Mouse (Mus musculus): ENCODE measurements at regions not wholly inside any gene's neighbourhood (a gene's known extent, or its start where the extent isn't known, plus 50 kb on each side); places are given as distances from the start of the nearest gene placed in this dataset.

DNA sequence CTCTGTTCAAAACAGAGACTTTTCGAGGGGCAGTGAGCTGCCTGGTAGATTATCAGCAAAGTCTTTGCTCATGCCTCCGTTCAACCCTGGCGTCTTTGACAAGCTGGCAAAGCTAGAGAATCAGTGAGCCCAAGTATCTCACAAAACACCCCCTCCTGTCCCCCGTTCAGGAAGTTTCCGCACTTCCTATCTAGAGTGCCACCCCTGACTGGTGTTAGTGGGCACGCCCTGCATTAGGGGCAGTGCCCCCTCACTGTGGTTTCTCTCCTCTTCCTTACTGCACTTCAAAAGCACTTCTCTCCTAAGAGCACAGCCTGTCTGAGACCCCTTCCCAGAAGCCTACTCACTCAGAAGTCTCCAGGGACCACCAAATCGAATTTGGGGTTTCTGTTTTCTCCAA lies 497.0 kb downstream of the Ccdc171 start:
- WGBS: 87% methylated on average over 7 of the region's 7 CpGs
- Histone ChIP-seq H3K27ac (ENCODE audit: low read length) (no peak overlapping the region), H3K4me2 (ENCODE audit: low read length) (no peak overlapping the region), H3K36me3 (ENCODE audit: control insufficient read depth, insufficient read depth) (no peaks in the 10 kb centered on the region), H3K4me1 (replicated peaks; ENCODE audit: control insufficient read depth, insufficient read depth, low read length) (no peaks in the 10 kb centered on the region), H3K9ac (replicated peaks; ENCODE audit: low read depth, low read length) (no peak overlapping the region), H3K4me3 (replicated peaks; ENCODE audit: low read length) (no peak overlapping the region), H3K27me3 (replicated peaks; ENCODE audit: control insufficient read depth, insufficient read depth, low read length) (no peaks in the 10 kb centered on the region), H3K9me3 (ENCODE audit: control insufficient read depth, low read length) (no peaks in the 10 kb centered on the region)
- no peak for ATAC-seq

GRCm38 (mm10) chr4:84026144-84026543 lies 500.8 kb downstream of the Ccdc171 start:
- 0 out of 2 replicates have a peak, but pooled peaks cover 2% of the 10 kb centered on the region for H3K4me1 ChIP-seq (replicated peaks; ENCODE audit: control insufficient read depth, insufficient read depth, low read length)
- H3K36me3 ChIP-seq (ENCODE audit: control insufficient read depth, insufficient read depth): no peaks in the 10 kb centered on the region
- H3K4me3 ChIP-seq (replicated peaks; ENCODE audit: low read length): no peak overlapping the region
- no peak for ATAC-seq
- 48% methylated on average over 8 of the region's 8 CpGs for WGBS
- no peak overlapping the region for H3K27ac ChIP-seq (ENCODE audit: low read length)
- no peak overlapping the region for H3K9ac ChIP-seq (replicated peaks; ENCODE audit: low read depth, low read length)
- H3K4me2 ChIP-seq (ENCODE audit: low read length): no peak overlapping the region
- H3K27me3 ChIP-seq (replicated peaks; ENCODE audit: control insufficient read depth, insufficient read depth, low read length): no peaks in the 10 kb centered on the region
- H3K9me3 ChIP-seq (ENCODE audit: control insufficient read depth, low read length): no peaks in the 10 kb centered on the region

DNA sequence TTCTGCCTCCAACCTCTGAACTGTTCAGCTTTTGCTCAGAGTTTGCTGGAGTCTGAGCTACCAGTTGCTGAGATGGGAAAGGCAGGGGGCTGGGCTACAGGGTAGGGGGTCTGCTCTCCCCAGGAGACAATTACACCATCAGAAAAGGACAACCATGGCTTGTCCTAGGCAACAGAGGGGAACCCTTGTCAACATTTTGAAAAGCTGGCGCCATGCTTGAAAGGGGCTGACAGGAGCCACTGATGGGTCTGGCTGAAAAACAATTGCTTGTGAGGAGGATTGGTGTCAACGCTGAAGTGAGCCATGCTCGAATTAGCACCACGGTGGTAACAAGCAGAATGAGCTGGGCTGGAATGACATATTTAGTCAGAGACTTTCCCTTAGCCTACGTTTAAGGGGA lies 502.8 kb downstream of the Ccdc171 start:
- peak; percentile 70 for ATAC-seq
- Histone ChIP-seq H3K36me3 (ENCODE audit: control insufficient read depth, insufficient read depth) (no peaks in the 10 kb centered on the region), H3K4me1 (replicated peaks; ENCODE audit: control insufficient read depth, insufficient read depth, low read length) (peaks cover 7% of the 10 kb centered on the region), H3K4me3 (replicated peaks; ENCODE audit: low read length) (no peak overlapping the region), H3K27me3 (replicated peaks; ENCODE audit: control insufficient read depth, insufficient read depth, low read length) (no peaks in the 10 kb centered on the region), H3K9ac (replicated peaks; ENCODE audit: low read depth, low read length) (no peak overlapping the region), H3K27ac (ENCODE audit: low read length) (no peak overlapping the region), H3K4me2 (ENCODE audit: low read length) (no peak overlapping the region), H3K9me3 (ENCODE audit: control insufficient read depth, low read length) (no peaks in the 10 kb centered on the region)
- WGBS: 5% methylated on average over 5 of the region's 5 CpGs

GRCm38 (mm10) chr4:84030916-84031315 lies 505.6 kb downstream of the Ccdc171 start:
- Histone ChIP-seq H3K4me1 (replicated peaks; ENCODE audit: control insufficient read depth, insufficient read depth, low read length) (peaks cover 7% of the 10 kb centered on the region), H3K9me3 (ENCODE audit: control insufficient read depth, low read length) (no peaks in the 10 kb centered on the region), H3K4me2 (ENCODE audit: low read length) (no peak overlapping the region), H3K27me3 (replicated peaks; ENCODE audit: control insufficient read depth, insufficient read depth, low read length) (no peaks in the 10 kb centered on the region), H3K36me3 (ENCODE audit: control insufficient read depth, insufficient read depth) (no peaks in the 10 kb centered on the region), H3K27ac (ENCODE audit: low read length) (no peak overlapping the region), H3K9ac (replicated peaks; ENCODE audit: low read depth, low read length) (no peak overlapping the region), H3K4me3 (replicated peaks; ENCODE audit: low read length) (no peak overlapping the region)
- no peak for ATAC-seq
- 86% methylated on average over 5 of the region's 5 CpGs for WGBS

- Histone ChIP-seq H3K4me3 (replicated peaks; ENCODE audit: low read length) (0 out of 2 replicates have a peak overlapping the region, but pooled peaks have one; percentile 9), H3K4me1 (replicated peaks; ENCODE audit: control insufficient read depth, insufficient read depth, low read length) (peaks cover 7% of the 10 kb centered on the region), H3K9ac (replicated peaks; ENCODE audit: low read depth, low read length) (peak overlapping the region; percentile 30; the same call in 1 of the 2 replicates), H3K27ac (ENCODE audit: low read length) (no peak overlapping the region), H3K4me2 (ENCODE audit: low read length) (peak overlapping the region; percentile 41), H3K9me3 (ENCODE audit: control insufficient read depth, low read length) (no peaks in the 10 kb centered on the region), H3K36me3 (ENCODE audit: control insufficient read depth, insufficient read depth) (no peaks in the 10 kb centered on the region), H3K27me3 (replicated peaks; ENCODE audit: control insufficient read depth, insufficient read depth, low read length) (no peaks in the 10 kb centered on the region)
- 6% methylated on average over 10 of the region's 10 CpGs for WGBS
- ATAC-seq: peak; percentile 87
These were observed 507.2 kb downstream of the Ccdc171 start for GRCm38 (mm10) chr4:84032505-84032904.

DNA sequence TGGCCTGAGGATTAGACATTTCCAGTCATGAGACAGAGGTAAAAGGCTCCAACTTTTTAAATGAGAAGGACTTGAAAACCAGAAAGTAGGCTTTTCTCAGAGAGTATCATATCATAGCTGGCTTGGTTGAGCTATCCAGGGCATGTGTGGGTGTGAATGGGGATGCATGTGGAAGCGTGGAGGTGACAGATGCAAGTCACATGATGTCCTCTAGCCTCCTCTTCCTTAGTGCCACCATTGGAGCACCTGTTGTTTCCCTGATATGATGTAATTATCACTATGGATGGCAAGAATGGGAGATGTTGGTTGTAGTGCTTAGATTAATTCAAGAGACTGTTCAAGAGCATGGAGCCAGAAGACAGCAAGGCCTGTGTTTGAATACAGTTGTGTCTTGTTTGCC lies 510.0 kb downstream of the Ccdc171 start:
- Histone ChIP-seq H3K4me1 (replicated peaks; ENCODE audit: control insufficient read depth, insufficient read depth, low read length) (peaks cover 5% of the 10 kb centered on the region), H3K36me3 (ENCODE audit: control insufficient read depth, insufficient read depth) (no peaks in the 10 kb centered on the region), H3K9ac (replicated peaks; ENCODE audit: low read depth, low read length) (no peak overlapping the region), H3K27ac (ENCODE audit: low read length) (no peak overlapping the region), H3K4me3 (replicated peaks; ENCODE audit: low read length) (no peak overlapping the region), H3K4me2 (ENCODE audit: low read length) (no peak overlapping the region), H3K27me3 (replicated peaks; ENCODE audit: control insufficient read depth, insufficient read depth, low read length) (no peaks in the 10 kb centered on the region), H3K9me3 (ENCODE audit: control insufficient read depth, low read length) (no peaks in the 10 kb centered on the region)
- WGBS: 96% methylated on average over 1 of the region's 1 CpGs
- ATAC-seq: no peak

- no peak overlapping the region for H3K9ac ChIP-seq (replicated peaks; ENCODE audit: low read depth, low read length)
- ATAC-seq: no peak
- no peak overlapping the region for H3K4me3 ChIP-seq (replicated peaks; ENCODE audit: low read length)
- H3K4me1 ChIP-seq (replicated peaks; ENCODE audit: control insufficient read depth, insufficient read depth, low read length): peaks cover 2% of the 10 kb centered on the region
- H3K36me3 ChIP-seq (ENCODE audit: control insufficient read depth, insufficient read depth): no peaks in the 10 kb centered on the region
- no peak overlapping the region for H3K4me2 ChIP-seq (ENCODE audit: low read length)
- H3K27ac ChIP-seq (ENCODE audit: low read length): no peak overlapping the region
- no peaks in the 10 kb centered on the region for H3K27me3 ChIP-seq (replicated peaks; ENCODE audit: control insufficient read depth, insufficient read depth, low read length)
- WGBS: 83% methylated on average over 3 of the region's 3 CpGs
- no peaks in the 10 kb centered on the region for H3K9me3 ChIP-seq (ENCODE audit: control insufficient read depth, low read length)
These were observed 512.2 kb downstream of the Ccdc171 start for GRCm38 (mm10) chr4:84037535-84037934.

DNA sequence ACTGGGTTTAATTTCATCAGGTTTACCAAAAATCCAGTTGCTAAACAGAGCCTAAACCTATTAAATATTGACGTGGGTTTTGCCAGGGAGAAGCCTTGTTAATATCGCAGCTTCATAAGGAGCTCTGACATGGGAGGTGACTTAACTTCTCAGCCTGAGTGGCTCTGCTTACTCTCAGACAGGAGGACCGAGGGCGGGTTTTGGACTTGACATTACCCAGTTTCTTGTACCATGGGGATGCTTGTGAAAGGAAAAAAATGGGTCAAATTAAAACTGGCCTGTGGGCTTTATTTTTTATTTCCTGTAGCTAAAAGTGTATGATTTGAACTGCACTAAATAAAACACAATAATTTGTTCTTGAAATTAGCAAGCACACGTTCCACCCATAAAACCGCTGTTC lies 524.9 kb downstream of the Ccdc171 start:
- Histone ChIP-seq H3K27me3 (replicated peaks; ENCODE audit: control insufficient read depth, insufficient read depth, low read length) (no peaks in the 10 kb centered on the region), H3K27ac (ENCODE audit: low read length) (no peak overlapping the region), H3K9ac (replicated peaks; ENCODE audit: low read depth, low read length) (no peak overlapping the region), H3K4me1 (replicated peaks; ENCODE audit: control insufficient read depth, insufficient read depth, low read length) (no peaks in the 10 kb centered on the region), H3K4me3 (replicated peaks; ENCODE audit: low read length) (no peak overlapping the region), H3K4me2 (ENCODE audit: low read length) (no peak overlapping the region), H3K36me3 (ENCODE audit: control insufficient read depth, insufficient read depth) (no peaks in the 10 kb centered on the region), H3K9me3 (ENCODE audit: control insufficient read depth, low read length) (no peaks in the 10 kb centered on the region)
- 94% methylated on average over 6 of the region's 6 CpGs for WGBS
- ATAC-seq: no peak

DNA sequence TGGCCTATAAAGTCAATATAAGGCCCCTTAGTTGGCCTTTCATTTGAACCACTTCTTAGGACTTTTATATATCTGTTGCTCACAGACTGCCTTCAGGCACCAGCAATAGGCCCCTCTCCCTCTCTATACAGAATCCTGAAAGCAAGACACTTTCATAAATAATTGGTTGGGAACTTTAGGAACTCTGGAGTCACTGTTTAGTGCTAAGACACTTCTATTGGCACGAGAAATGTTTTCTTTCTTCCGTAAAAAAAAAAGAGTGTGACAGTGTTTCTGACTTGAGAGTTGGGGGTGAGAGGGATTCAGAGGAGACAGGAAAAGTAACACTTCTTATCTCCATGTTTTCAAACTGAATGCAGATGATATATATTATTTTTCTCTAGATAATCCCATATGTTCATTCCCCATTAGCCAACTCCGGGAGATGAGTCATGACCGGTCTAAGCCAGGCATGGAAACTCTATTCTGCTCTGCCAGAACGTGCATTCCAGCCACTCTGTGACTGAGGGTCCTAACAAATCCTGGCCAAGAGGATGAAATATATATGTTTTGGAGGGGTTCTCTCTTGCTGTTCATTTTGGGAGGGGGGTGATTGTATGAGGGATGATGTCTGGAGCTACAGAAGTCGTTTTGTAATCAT lies 531.6 kb downstream of the Ccdc171 start:
- H3K36me3 ChIP-seq (ENCODE audit: control insufficient read depth, insufficient read depth): no peaks in the 10 kb centered on the region
- ATAC-seq: no peak
- no peaks in the 10 kb centered on the region for H3K9me3 ChIP-seq (ENCODE audit: control insufficient read depth, low read length)
- H3K27ac ChIP-seq (ENCODE audit: low read length): no peak overlapping the region
- H3K9ac ChIP-seq (replicated peaks; ENCODE audit: low read depth, low read length): no peak overlapping the region
- no peaks in the 10 kb centered on the region for H3K4me1 ChIP-seq (replicated peaks; ENCODE audit: control insufficient read depth, insufficient read depth, low read length)
- no peaks in the 10 kb centered on the region for H3K27me3 ChIP-seq (replicated peaks; ENCODE audit: control insufficient read depth, insufficient read depth, low read length)
- no peak overlapping the region for H3K4me3 ChIP-seq (replicated peaks; ENCODE audit: low read length)
- H3K4me2 ChIP-seq (ENCODE audit: low read length): no peak overlapping the region
- 84% methylated on average over 6 of the region's 6 CpGs for WGBS

- no peak for ATAC-seq
- Histone ChIP-seq H3K4me2 (ENCODE audit: low read length) (no peak overlapping the region), H3K9ac (replicated peaks; ENCODE audit: low read depth, low read length) (no peak overlapping the region), H3K4me1 (replicated peaks; ENCODE audit: control insufficient read depth, insufficient read depth, low read length) (no peaks in the 10 kb centered on the region), H3K27me3 (replicated peaks; ENCODE audit: control insufficient read depth, insufficient read depth, low read length) (no peaks in the 10 kb centered on the region), H3K27ac (ENCODE audit: low read length) (no peak overlapping the region), H3K4me3 (replicated peaks; ENCODE audit: low read length) (no peak overlapping the region), H3K9me3 (ENCODE audit: control insufficient read depth, low read length) (no peaks in the 10 kb centered on the region), H3K36me3 (ENCODE audit: control insufficient read depth, insufficient read depth) (no peaks in the 10 kb centered on the region)
- 92% methylated on average over 2 of the region's 2 CpGs for WGBS
These were observed 534.8 kb downstream of the Ccdc171 start for GRCm38 (mm10) chr4:84060187-84060586.

Measured in forebrain, embryonic 16.5 days (tissue).